In the genomic region with DNA sequence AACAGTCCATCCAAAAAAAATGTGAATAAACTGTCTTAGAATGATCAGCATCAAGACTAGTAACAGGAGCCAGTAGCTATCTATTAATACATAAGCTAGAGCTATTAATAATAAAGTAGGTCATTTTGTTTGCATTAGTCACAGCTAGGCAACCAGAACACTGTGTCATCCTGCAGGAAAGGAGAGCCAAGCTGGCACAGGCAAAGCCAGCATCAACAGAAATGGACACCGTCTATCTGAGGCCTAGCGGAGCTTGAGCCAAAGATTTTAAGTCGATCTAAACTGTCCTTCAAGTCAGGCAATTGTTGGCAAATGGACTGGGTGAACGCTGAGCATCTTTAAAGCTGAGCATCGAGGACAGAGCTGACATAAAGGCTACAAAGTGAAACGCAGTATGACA, we compare ENCODE assay signal across 27 mouse cellular contexts. TPM values are rescaled to one million over a fixed set of nuclear protein-coding genes. Genes with fewer than 3 reads are reported as not detected.
DNase-seq lines count a peak whose midpoint lies in the region; ATAC-seq and TF ChIP-seq lines count a peak whose summit lies in the region.
"Had no signal": no experiment of that assay in that cellular context is flagged by ENCODE, and none has a peak within 500 bp of the region (broad histone marks: within the 10 kb centered on the region; RNA-seq: fewer than 3 reads in every experiment).

No protein-coding gene starts in this region.

- H3K36me3 ChIP-seq in heart, adult 2 months (ENCODE audit: control insufficient read depth, insufficient read depth, low read length), result no peaks in the 10 kb centered on the region
- H3K36me3 ChIP-seq in midbrain, embryonic 15.5 days (replicated peaks), result no peaks in the 10 kb centered on the region
- H3K36me3 ChIP-seq: forebrain, embryonic 15.5 days; heart, embryonic 13.5 days; hindbrain, embryonic 15.5 days; limb, embryonic 12.5 days; liver, embryonic 12.5 days had no signal

- no peak overlapping the region for H3K9ac ChIP-seq in heart, adult 2 months (ENCODE audit: low read depth, low read length)
- no peak overlapping the region for H3K9ac ChIP-seq in midbrain, embryonic 15.5 days
- H3K9ac ChIP-seq: forebrain, embryonic 15.5 days; heart, embryonic 13.5 days; hindbrain, embryonic 15.5 days; limb, embryonic 12.5 days; liver, embryonic 12.5 days had no signal

- DNase-seq in adrenal gland, postnatal 36 days, result peak; percentile 15 to 37
- DNase-seq in adrenal gland, adult 18-20 months (ENCODE audit: low spot score in 2 of 2), result no peak
- DNase-seq in heart, adult 2 months, result peak in 1 of 2 experiments; percentile 40
- DNase-seq in heart, postnatal 14 days, result no peak
- DNase-seq in cerebellum, postnatal 10 days, result peak; percentile 3 to 10
- peak; percentile 76 for DNase-seq in gastrocnemius, postnatal 25 days
- no peak for DNase-seq in thymus, postnatal 25 days
- DNase-seq: embryo, embryonic 11 days; heart, postnatal 36 days; kidney, postnatal 36 days; lung, adult 2 months; lung, postnatal 4 days; retina, postnatal 1 day; right cerebral cortex, postnatal 4 days; thymus, postnatal 14 days had no signal

- TF ChIP-seq EP300 in heart, adult 2 months (IDR thresholded peaks at IDR 0.05; ENCODE audit: insufficient read depth, low read depth, low read length), result no peak

- WGBS in heart, adult 2 months, result 76% methylated on average over 6 of the region's 6 CpGs
- 93% methylated on average over 6 of the region's 6 CpGs for WGBS in midbrain, embryonic 15.5 days

- no peaks in the 10 kb centered on the region for H3K9me3 ChIP-seq in midbrain, embryonic 15.5 days
- H3K9me3 ChIP-seq: forebrain, embryonic 15.5 days; heart, embryonic 13.5 days; hindbrain, embryonic 15.5 days; limb, embryonic 12.5 days; liver, embryonic 12.5 days had no signal

- TF ChIP-seq CTCF in heart, adult 2 months (IDR thresholded peaks at IDR 0.05), result no peak

- no peaks in the 10 kb centered on the region for H3K4me1 ChIP-seq in heart, adult 2 months (ENCODE audit: control insufficient read depth, insufficient read depth, low read length)
- H3K4me1 ChIP-seq in midbrain, embryonic 15.5 days, result no peaks in the 10 kb centered on the region
- H3K4me1 ChIP-seq: forebrain, embryonic 15.5 days; heart, embryonic 13.5 days; hindbrain, embryonic 15.5 days; limb, embryonic 12.5 days had no signal

- H3K27ac ChIP-seq in heart, adult 2 months, result peak overlapping the region; percentile 59
- H3K27ac ChIP-seq in midbrain, embryonic 15.5 days, result no peak overlapping the region
- H3K27ac ChIP-seq: forebrain, embryonic 15.5 days; heart, embryonic 13.5 days; hindbrain, embryonic 15.5 days; left cerebral cortex, adult 2 months; limb, embryonic 12.5 days; liver, embryonic 12.5 days had no signal

- H3K79me2 ChIP-seq in heart, adult 2 months (replicated peaks; ENCODE audit: control insufficient read depth, insufficient read depth, low read length), result no peaks in the 10 kb centered on the region

- TF ChIP-seq POLR2A in heart, adult 2 months (IDR thresholded peaks at IDR 0.05; ENCODE audit: insufficient read depth, low read depth, low read length), result no peak

- no peak overlapping the region for H3K4me2 ChIP-seq in midbrain, embryonic 15.5 days
- H3K4me2 ChIP-seq: forebrain, embryonic 15.5 days; heart, embryonic 13.5 days; hindbrain, embryonic 15.5 days; limb, embryonic 12.5 days; liver, embryonic 12.5 days had no signal

- H3K4me3 ChIP-seq in heart, adult 2 months, result no peak overlapping the region
- no peak overlapping the region for H3K4me3 ChIP-seq in midbrain, embryonic 15.5 days
- H3K4me3 ChIP-seq: forebrain, embryonic 15.5 days; heart, embryonic 13.5 days; hindbrain, embryonic 15.5 days; left cerebral cortex, adult 2 months; limb, embryonic 12.5 days; liver, embryonic 12.5 days had no signal

- intact Hi-C loops in heart, adult 2 months (cut with DNase I), result no loop called here
- intact Hi-C loops in heart, postnatal 14 days (cut with DNase I), result no loop called here

- no peaks in the 10 kb centered on the region for H3K27me3 ChIP-seq in heart, adult 2 months (ENCODE audit: control insufficient read depth, insufficient read depth, low read length)
- no peaks in the 10 kb centered on the region for H3K27me3 ChIP-seq in midbrain, embryonic 15.5 days (replicated peaks)
- H3K27me3 ChIP-seq: CH12.LX; forebrain, embryonic 15.5 days; heart, embryonic 13.5 days; hindbrain, embryonic 15.5 days; limb, embryonic 12.5 days; liver, embryonic 12.5 days had no signal

- ATAC-seq in midbrain, embryonic 15.5 days (replicated peaks), result no peak
- ATAC-seq: forebrain, embryonic 15.5 days; intestine, embryonic 16.5 days; liver, embryonic 12.5 days had no signal

RNA-seq across cellular contexts. Expression of a gene that starts 15.9 kb away (rescaled TPM):
- total RNA-seq in adrenal gland, postnatal 36 days (2021), result not detected
- not detected for total RNA-seq in adrenal gland, adult 18-20 months (2021)
- not detected for total RNA-seq in heart, adult 2 months (2021)
- polyA plus RNA-seq in heart, adult 2 months (2012; rRNA removed), result not detected in 2 replicates
- total RNA-seq in heart, postnatal 14 days (2021), result not detected
- not detected for total RNA-seq in gastrocnemius, postnatal 25 days (2021)
- not detected in 2 replicates for polyA plus RNA-seq in midbrain, embryonic 15.5 days (2015; fragmentation: Nextera tagmentation; extraction: Ambion mirVana)
- total RNA-seq: CH12.LX; heart, postnatal 36 days; left cerebral cortex, adult 2 months; MEL had no signal
- polyA plus RNA-seq: embryonic facial prominence, embryonic 14.5 days; forebrain, embryonic 15.5 days; heart, embryonic 13.5 days; hindbrain, embryonic 15.5 days; intestine, embryonic 16.5 days; kidney, embryonic 14.5 days; limb, embryonic 12.5 days; liver, embryonic 12.5 days; lung, adult 2 months had no signal

RNA-seq across cellular contexts. Expression of a gene that starts 37.7 kb away (rescaled TPM):
- total RNA-seq in adrenal gland, postnatal 36 days (2021), result not detected
- total RNA-seq in adrenal gland, adult 18-20 months (2021), result not detected
- not detected for total RNA-seq in heart, adult 2 months (2021)
- polyA plus RNA-seq in heart, adult 2 months (2012; rRNA removed), result not detected in 2 replicates
- total RNA-seq in heart, postnatal 14 days (2021), result not detected
- total RNA-seq in gastrocnemius, postnatal 25 days (2021), result not detected
- not detected in 2 replicates for polyA plus RNA-seq in midbrain, embryonic 15.5 days (2015; fragmentation: Nextera tagmentation; extraction: Ambion mirVana)
- total RNA-seq: heart, postnatal 36 days; left cerebral cortex, adult 2 months had no signal
- polyA plus RNA-seq: embryonic facial prominence, embryonic 14.5 days; forebrain, embryonic 15.5 days; heart, embryonic 13.5 days; intestine, embryonic 16.5 days; limb, embryonic 12.5 days; liver, embryonic 12.5 days; lung, adult 2 months had no signal

Comparison
In these comparisons a context has a peak if more than half of its experiments do, and no peak if none do; other contexts are left out.
1. DNase-seq: peak in adrenal gland, postnatal 36 days (2 of 2), cerebellum, postnatal 10 days (2 of 2) and gastrocnemius, postnatal 25 days (single experiment); none in adrenal gland, adult 18-20 months (0 of 2), heart, postnatal 14 days (0 of 2) and thymus, postnatal 25 days (single experiment).